Mouse (Mus musculus) lung, embryonic 16.5 days (tissue): ENCODE data around the gene Tuba1c. TPM values are rescaled to one million over a fixed set of nuclear protein-coding genes. Genes with fewer than 3 reads are reported as not detected.

Source experiments
- ATAC-seq: fragments of 200-750 bp; cut with Nextera tagmentation; 2 replicates; pipeline ENCODE4 v1.8.0; 2017; ENCODE audit warnings: low read depth, mild to moderate bottlenecking, moderate library complexity
- H3K27ac ChIP-seq: fragments of 300-500 bp; sonication (generic); 2 replicates; pipeline ENCODE4 v1.5.1; 2014; ENCODE audit warnings: mild to moderate bottlenecking, control low read depth, low read length
- H3K27me3 ChIP-seq: fragments of 300-500 bp; sonication (generic); 2 replicates; pipeline ENCODE4 v1.6.1; 2014; ENCODE audit warnings: low read depth, low read length, mixed read lengths; ENCODE audit not compliant: control insufficient read depth, insufficient read depth
- H3K36me3 ChIP-seq: fragments of 300-500 bp; sonication (generic); 2 replicates; pipeline ENCODE4 v1.6.1; 2014; ENCODE audit warnings: low read length; ENCODE audit not compliant: control insufficient read depth, insufficient read depth
- H3K4me1 ChIP-seq: fragments of 300-500 bp; sonication (generic); replicated peaks from 2 replicates; pipeline ENCODE4 v1.6.1; 2014; ENCODE audit warnings: low read length, mixed read lengths; ENCODE audit not compliant: control insufficient read depth, insufficient read depth
- H3K4me2 ChIP-seq: fragments of 300-500 bp; sonication (generic); 2 replicates; pipeline ENCODE4 v1.6.1; 2014; ENCODE audit warnings: low read depth, low read length, control low read depth
- H3K4me3 ChIP-seq: fragments of 300-500 bp; sonication (generic); 2 replicates; pipeline ENCODE4 v1.5.1; 2014; ENCODE audit warnings: mild to moderate bottlenecking, low read length, control low read depth
- H3K9ac ChIP-seq: fragments of 300-500 bp; sonication (generic); 2 replicates; pipeline ENCODE4 v1.6.1; 2014; ENCODE audit warnings: low read length, control low read depth
- H3K9me3 ChIP-seq: fragments of 300-500 bp; sonication (generic); 2 replicates; pipeline ENCODE4 v1.6.1; 2016; ENCODE audit warnings: low read length; ENCODE audit not compliant: control insufficient read depth
- WGBS: fragments of 180-500 bp; shearing (Covaris S2); extraction: QIAGEN DNeasy Blood & Tissue Kit; methylation state at CpG from one replicate; pipeline ENCODE4 v1.1.7; 2014; 5-methylcytosine and 5-hydroxymethylcytosine counted together
- polyA plus RNA-seq: library from polyadenylated mRNA; unstranded; fragments of >200 nt; fragmentation: Nextera tagmentation; extraction: Ambion mirVana; gene quantifications from 2 replicates; pipeline ENCODE4 v1.2.1, GENCODE M21; 2015

Gene Tuba1c
- polyA plus RNA-seq, 1 experiment from 2014 or later, result 226 TPM

- Histone ChIP-seq H3K27ac (no peak overlapping the region), H3K4me2 (no peak overlapping the region), H3K9me3 (no peaks in the 10 kb centered on the region), H3K4me3 (no peak overlapping the region), H3K27me3 (no peaks in the 10 kb centered on the region), H3K9ac (no peak overlapping the region), H3K36me3 (no peaks in the 10 kb centered on the region), H3K4me1 (peaks cover 3% of the 10 kb centered on the region; the same call in 1 of the 2 replicates)
- 69% methylated on average over 2 of the region's 2 CpGs for WGBS
- no peak for ATAC-seq
Measured at GRCm38 (mm10) chr15:99010896-99011295, 18.8 kb upstream of the Tuba1c start.

- Histone ChIP-seq H3K27ac (no peak overlapping the region), H3K4me3 (no peak overlapping the region), H3K27me3 (no peaks in the 10 kb centered on the region), H3K9me3 (no peaks in the 10 kb centered on the region), H3K9ac (no peak overlapping the region), H3K4me2 (no peak overlapping the region), H3K4me1 (peaks cover 3% of the 10 kb centered on the region; the same call in 1 of the 2 replicates), H3K36me3 (no peaks in the 10 kb centered on the region)
- 52% methylated on average over 3 of the region's 3 CpGs for WGBS
- no peak for ATAC-seq
Measured at GRCm38 (mm10) chr15:99011946-99012345, 17.7 kb upstream of the Tuba1c start.

DNA sequence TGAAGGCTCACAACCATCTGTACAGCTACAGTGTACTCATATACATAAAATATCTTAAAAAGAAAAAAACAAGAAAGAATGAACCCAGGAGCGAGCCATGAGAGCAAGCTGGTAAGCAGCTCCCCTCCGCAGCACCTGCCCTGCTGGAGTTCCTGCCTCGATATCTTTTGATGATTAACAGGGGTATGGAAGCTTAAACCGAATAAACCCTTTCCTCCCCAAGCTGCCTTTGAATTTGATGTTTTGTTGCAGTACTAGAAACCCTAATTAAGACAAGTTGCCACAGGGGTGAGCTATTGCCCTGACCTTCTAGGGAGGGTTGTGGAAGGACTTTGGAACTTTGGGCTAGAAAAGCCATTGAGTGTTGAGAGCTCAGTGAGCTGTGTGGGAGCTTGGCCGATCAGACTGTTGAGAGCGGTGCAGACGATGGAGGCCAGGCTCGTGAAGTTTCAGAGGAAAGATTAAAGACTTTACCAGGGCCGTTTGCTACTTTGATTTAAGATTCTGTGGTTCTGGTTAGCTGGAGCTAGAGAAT is 15.1 kb upstream of the Tuba1c start:
- no peaks in the 10 kb centered on the region for H3K4me1 ChIP-seq
- 45% methylated on average over 9 of the region's 9 CpGs for WGBS
- H3K27me3 ChIP-seq, result no peaks in the 10 kb centered on the region
- no peak overlapping the region for H3K4me3 ChIP-seq
- H3K36me3 ChIP-seq, result no peaks in the 10 kb centered on the region
- no peaks in the 10 kb centered on the region for H3K9me3 ChIP-seq
- H3K4me2 ChIP-seq, result no peak overlapping the region
- H3K27ac ChIP-seq, result no peak overlapping the region
- no peak for ATAC-seq
- H3K9ac ChIP-seq, result no peak overlapping the region

- WGBS, result 75% methylated on average over 8 of the region's 8 CpGs
- ATAC-seq, result no peak
- no peak overlapping the region for H3K4me2 ChIP-seq
Measured at GRCm38 (mm10) chr15:99017355-99017761, 12.3 kb upstream of the Tuba1c start.

GRCm38 (mm10) chr15:99017986-99018385 is 11.7 kb upstream of the Tuba1c start:
- Histone ChIP-seq H3K36me3 (no peaks in the 10 kb centered on the region), H3K4me1 (no peaks in the 10 kb centered on the region), H3K27ac (no peak overlapping the region), H3K4me2 (no peak overlapping the region), H3K4me3 (no peak overlapping the region), H3K9ac (no peak overlapping the region), H3K9me3 (no peaks in the 10 kb centered on the region), H3K27me3 (no peaks in the 10 kb centered on the region)
- 67% methylated on average over 9 of the region's 9 CpGs for WGBS
- ATAC-seq, result no peak

More at GRCm38 (mm10) chr15:99017355-99017761, 12.3 kb upstream of the Tuba1c start:
- H3K27ac ChIP-seq, result no peak overlapping the region
- H3K4me1 ChIP-seq, result no peaks in the 10 kb centered on the region
- no peak overlapping the region for H3K9ac ChIP-seq
- H3K36me3 ChIP-seq, result no peaks in the 10 kb centered on the region
- H3K4me3 ChIP-seq, result no peak overlapping the region
- no peaks in the 10 kb centered on the region for H3K27me3 ChIP-seq
- no peaks in the 10 kb centered on the region for H3K9me3 ChIP-seq

GRCm38 (mm10) chr15:99018630-99019029 is 11.1 kb upstream of the Tuba1c start:
- no peak for ATAC-seq
- Histone ChIP-seq H3K36me3 (no peaks in the 10 kb centered on the region), H3K9ac (no peak overlapping the region), H3K4me1 (no peaks in the 10 kb centered on the region), H3K27ac (no peak overlapping the region), H3K4me3 (no peak overlapping the region), H3K9me3 (no peaks in the 10 kb centered on the region), H3K27me3 (no peaks in the 10 kb centered on the region), H3K4me2 (no peak overlapping the region)
- WGBS, result 73% methylated on average over 4 of the region's 4 CpGs

GRCm38 (mm10) chr15:99019436-99019835 is 10.3 kb upstream of the Tuba1c start:
- Histone ChIP-seq H3K9ac (0 out of 2 replicates have a peak overlapping the region, but pooled peaks have one; percentile 29), H3K4me2 (peak overlapping the region; percentile 28; the same call in 1 of the 2 replicates), H3K4me3 (no peak overlapping the region), H3K36me3 (no peaks in the 10 kb centered on the region), H3K27ac (peak overlapping the region; percentile 12; the same call in 1 of the 2 replicates), H3K9me3 (no peaks in the 10 kb centered on the region), H3K4me1 (no peaks in the 10 kb centered on the region), H3K27me3 (no peaks in the 10 kb centered on the region)
- 54% methylated on average over 8 of the region's 8 CpGs for WGBS
- ATAC-seq, result no peak; the same call in 1 of the 2 replicates

DNA sequence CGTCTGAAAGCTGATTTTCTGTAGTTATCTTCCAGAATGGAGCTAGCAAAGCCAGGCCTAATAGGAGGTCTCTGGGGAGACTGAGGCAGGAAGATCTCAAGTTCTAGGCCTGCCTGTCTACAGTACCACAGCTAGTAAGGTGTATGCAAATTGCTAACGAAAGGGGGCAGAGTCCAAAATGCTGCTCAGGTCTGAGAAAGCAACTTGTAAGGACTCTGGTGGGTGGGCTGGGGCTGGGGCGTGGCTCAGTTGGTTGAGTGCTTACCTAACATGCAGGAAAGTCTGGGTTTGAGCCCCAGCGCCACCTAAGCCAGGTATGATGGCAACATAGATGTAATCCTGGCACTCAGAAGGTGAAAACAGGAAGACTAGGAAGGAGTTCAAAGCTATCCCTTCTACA is 9.5 kb upstream of the Tuba1c start:
- Histone ChIP-seq H3K4me2 (no peak overlapping the region), H3K27ac (no peak overlapping the region), H3K27me3 (no peaks in the 10 kb centered on the region), H3K36me3 (no peaks in the 10 kb centered on the region), H3K9me3 (no peaks in the 10 kb centered on the region), H3K4me3 (no peak overlapping the region), H3K4me1 (no peaks in the 10 kb centered on the region), H3K9ac (no peak overlapping the region)
- no peak for ATAC-seq
- WGBS, result 80% methylated on average over 4 of the region's 4 CpGs

- Histone ChIP-seq H3K27ac (no peak overlapping the region), H3K9ac (no peak overlapping the region), H3K4me3 (no peak overlapping the region), H3K27me3 (no peaks in the 10 kb centered on the region), H3K4me2 (no peak overlapping the region), H3K36me3 (no peaks in the 10 kb centered on the region), H3K4me1 (no peaks in the 10 kb centered on the region), H3K9me3 (no peaks in the 10 kb centered on the region)
- 92% methylated on average over 7 of the region's 7 CpGs for WGBS
- ATAC-seq, result no peak
Measured at GRCm38 (mm10) chr15:99021255-99021654, 8.4 kb upstream of the Tuba1c start.
